Mouse (Mus musculus) lung, adult 2 months (tissue): ENCODE results near the gene Foxp1.

Source experiments
- CTCF ChIP-seq: fragments of 200-500 bp; IDR thresholded peaks from 2 replicates; pipeline ENCODE4 v1.5.1; 2011; ENCODE audit warnings: mild to moderate bottlenecking, low read length, control low read depth; ENCODE audit not compliant: insufficient read depth
- POLR2A ChIP-seq: fragments of 200-500 bp; IDR thresholded peaks from 2 replicates; pipeline ENCODE4 v1.6.1; 2011; ENCODE audit warnings: low read depth, mild to moderate bottlenecking, control low read depth, low read length, borderline replicate concordance; ENCODE audit errors: extremely low read depth

DNA sequence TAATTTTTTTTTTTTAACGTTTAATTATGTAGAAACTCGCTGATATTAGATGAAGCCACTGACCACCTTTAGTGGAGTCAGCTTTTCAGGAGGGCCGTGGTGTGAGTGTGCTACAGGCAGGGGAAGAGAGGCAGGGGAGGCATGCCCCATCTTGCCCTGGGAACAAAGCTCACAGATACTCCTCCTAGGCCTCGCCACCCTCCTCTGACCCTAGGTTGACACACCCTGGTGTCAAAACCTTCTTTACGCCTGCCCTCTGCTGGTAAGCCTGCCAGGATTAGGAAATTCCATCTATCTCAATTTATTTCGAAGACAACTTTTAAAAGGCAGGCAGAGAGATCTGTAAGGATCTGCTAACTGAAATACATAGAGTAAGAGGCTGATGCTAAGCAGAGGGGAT is 489.5 kb downstream of the Foxp1 start:
- TF ChIP-seq CTCF (peak; percentile 52), POLR2A (no peak)
